Mouse (Mus musculus) right cerebral cortex, postnatal 25 days (tissue): ENCODE results near the gene Slc5a8.

Experiments
- DNase-seq: peaks from one replicate; pipeline ENCODE4 v3.0.0; 2022

Slc5a8 gene

DNA sequence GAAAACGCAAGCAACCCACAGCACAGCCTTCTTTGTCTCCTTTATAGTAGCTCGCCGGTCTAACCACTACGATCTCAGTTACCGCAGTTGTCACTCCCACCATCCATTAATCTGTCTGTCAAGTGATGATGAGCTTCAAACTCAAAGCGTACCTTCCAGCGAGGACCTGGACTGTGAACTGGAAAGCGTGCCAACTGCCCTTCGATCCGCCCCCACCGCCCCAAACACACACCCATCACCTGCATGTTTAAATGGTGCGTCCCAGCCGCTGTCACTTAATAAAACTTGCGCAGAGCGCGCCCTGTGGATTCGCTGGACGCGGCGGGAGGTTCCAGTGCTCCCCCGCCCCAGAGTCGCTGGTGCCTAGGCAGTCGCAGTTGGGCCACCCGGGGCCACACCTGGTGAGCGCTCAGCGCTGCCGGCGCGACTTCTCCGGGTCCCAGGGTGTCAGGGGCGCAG is at the start of gene Slc5a8:
TSS of gene Slc5a8 (plus strand) at position 361 of the 459 bp plus-strand sequence.
- DNase-seq: no peak

GRCm38 (mm10) chr10:88848876-88849476 is 36.8 kb upstream of the Slc5a8 start:
- DNase-seq: no peak

DNA sequence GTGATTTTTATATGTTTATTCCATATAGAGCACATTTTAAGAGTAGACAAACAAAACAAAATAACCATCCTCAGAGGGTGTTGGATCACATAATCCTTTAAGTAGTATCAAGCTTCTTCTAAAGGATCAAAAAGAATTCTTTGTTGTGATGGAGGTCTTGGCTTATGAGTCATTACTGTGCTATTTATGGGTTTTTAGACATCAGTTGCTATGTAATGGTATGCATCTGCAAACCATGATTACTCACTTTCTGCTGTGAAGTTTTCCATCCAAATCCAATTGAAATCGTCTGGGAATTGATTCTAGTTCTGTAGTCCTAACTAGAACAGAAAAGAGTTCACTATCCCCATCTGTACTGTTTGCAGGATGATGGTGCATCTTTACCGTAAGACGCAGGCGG is 35.8 kb upstream of the Slc5a8 start:
- DNase-seq: no peak

GRCm38 (mm10) chr10:88853326-88853725 is 32.5 kb upstream of the Slc5a8 start:
- no peak for DNase-seq

GRCm38 (mm10) chr10:88860911-88861310 is 24.9 kb upstream of the Slc5a8 start:
- DNase-seq: no peak

- no peak for DNase-seq
Observed at GRCm38 (mm10) chr10:88861416-88861815, 24.4 kb upstream of the Slc5a8 start.

GRCm38 (mm10) chr10:88862293-88862692 is 23.5 kb upstream of the Slc5a8 start:
- DNase-seq: no peak

DNA sequence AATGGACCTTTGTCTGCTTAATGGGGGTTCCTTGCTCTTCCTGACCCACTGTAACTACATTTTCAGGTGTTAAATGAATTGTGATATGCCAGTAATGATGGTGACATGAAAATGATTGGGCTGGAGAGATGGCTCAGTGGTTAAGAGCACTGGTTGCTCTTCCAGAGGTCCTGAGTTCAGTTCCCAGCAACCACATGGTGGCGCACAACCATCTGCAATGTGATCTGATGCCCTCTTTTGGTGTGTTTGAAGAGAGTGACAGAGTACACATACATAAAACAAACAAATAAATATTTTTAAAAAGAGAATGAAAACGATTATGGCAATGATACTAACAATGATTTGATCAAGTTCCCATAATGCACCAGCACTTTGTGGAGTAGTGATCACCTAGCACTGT is 19.8 kb upstream of the Slc5a8 start:
- no peak for DNase-seq

DNA sequence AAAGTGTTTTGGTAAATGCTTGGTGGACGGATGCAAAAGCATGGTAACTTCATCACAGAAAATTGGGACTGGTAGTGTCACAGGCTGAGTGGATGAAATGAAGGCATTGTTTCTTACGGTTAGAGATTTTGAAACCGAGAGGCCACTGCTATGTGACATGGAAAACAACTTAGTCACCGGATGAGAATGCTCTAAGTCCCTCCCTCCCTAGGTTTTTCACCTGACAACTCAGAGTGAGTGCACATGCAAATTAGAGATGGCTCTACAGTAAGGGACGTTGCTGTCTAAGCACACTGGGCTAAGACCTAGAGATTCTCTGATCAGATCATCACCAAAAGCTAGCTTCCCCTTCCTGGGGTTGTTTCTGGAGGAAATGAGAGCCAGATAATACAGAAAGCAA is 10.9 kb upstream of the Slc5a8 start:
- DNase-seq: no peak

DNA sequence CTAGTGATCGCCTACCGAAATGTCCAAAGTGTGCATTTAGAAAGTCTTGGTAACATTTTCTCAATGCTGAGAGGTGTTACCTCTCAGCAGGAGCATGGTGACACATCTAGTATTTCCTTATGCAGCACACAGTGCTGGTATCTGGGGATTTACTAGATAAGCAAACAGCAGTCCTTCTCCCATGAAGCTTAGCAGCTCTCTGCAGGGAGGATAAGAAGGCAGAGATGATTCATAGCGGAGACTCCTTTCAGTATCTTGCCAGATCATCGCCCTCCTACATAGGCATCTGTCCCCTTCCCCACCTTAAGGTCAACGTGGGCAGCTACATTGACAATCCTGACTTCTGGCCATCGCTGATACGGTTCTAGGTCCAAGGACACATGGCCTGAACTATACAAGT is 8.4 kb upstream of the Slc5a8 start:
- no peak for DNase-seq

DNA sequence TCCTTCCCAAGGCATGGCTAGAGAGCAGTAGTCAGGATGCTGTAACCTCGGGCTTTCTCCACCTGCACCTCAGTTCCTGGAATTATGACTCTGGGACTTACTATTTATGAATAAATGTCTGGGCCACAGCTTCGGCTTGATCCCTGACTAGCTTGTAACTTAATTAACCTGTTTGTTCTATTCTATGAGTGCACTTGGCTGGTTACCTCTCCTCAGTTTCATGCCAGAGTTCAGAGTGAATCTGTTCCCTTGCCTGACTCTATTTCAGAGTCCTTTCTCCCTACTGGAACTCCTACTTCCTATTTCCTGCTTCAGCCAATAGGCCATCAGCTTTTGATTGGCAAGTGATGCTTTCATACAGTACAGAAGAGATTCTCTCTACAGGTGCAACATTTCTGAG is 2.1 kb upstream of the Slc5a8 start:
- no peak for DNase-seq

GRCm38 (mm10) chr10:88884836-88885235 is 956 bp upstream of the Slc5a8 start:
- no peak for DNase-seq

DNA sequence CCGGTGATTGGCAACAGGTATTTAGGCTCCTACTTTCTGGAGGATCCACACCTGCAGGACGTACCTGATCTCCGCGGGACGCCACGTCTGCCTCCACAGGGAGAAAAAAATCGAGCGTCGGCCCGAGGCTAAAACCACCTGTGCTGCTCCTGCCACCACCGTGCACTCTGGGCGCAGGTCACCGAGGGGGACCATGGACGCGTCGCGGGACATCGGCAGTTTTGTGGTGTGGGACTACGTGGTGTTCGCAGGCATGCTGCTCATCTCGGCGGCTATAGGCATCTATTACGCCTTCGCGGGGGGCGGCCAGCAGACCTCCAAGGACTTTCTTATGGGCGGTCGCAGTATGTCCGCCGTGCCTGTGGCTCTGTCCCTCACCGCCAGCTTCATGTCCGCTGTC is 322 bp downstream of the Slc5a8 start:
- no peak for DNase-seq

- no peak for DNase-seq
Observed at GRCm38 (mm10) chr10:88888376-88888775, 2.6 kb downstream of the Slc5a8 start.

GRCm38 (mm10) chr10:88891410-88891809 is 5.6 kb downstream of the Slc5a8 start:
- no peak for DNase-seq

DNA sequence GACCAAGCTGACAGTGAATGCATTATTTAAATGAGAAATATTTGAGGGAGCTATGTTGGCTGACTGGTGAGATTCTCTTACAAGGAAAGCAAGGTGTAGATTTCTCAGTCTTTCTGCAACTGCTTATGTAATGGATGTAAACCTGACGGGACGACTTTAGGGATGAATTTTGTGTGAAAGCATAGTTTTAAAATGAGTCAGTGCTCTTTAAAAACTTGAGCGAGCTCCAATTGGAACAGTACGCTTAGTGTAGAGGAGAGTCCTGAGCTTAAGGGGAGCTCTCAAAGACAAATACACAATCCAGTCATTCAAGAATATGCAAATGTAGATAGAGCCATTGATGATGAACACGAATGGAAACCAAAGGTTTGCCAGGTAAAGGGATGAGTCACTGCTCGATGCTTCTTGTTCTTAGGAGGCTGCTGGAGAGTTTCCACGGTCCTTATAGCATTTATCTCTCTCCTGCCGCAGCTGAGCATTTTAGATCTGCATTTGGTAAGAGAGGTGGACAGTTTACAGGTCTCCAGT is 6.8 kb downstream of the Slc5a8 start:
- DNase-seq: no peak

DNA sequence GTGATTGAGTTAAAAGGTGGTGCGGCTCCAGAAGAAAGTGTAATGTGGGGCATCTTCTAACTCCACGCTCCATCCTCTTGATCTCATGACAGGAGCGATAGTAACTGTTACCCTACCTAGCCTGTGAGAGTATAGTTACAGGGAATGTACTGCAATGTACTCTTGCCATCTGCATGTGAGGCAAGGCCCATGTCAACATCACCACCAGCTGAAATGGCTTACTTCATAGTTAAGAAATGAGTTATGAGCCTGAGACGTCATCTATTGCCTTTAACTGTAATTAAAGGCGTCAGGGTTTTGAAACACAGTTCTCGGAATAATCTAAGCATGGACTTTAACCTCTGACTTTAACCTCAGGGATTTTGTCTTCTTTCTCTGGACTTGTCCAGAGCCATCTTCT is 11.2 kb downstream of the Slc5a8 start:
- DNase-seq: no peak

- no peak for DNase-seq
Observed at GRCm38 (mm10) chr10:88949649-88950296, 64.0 kb downstream of the Slc5a8 start.

DNA sequence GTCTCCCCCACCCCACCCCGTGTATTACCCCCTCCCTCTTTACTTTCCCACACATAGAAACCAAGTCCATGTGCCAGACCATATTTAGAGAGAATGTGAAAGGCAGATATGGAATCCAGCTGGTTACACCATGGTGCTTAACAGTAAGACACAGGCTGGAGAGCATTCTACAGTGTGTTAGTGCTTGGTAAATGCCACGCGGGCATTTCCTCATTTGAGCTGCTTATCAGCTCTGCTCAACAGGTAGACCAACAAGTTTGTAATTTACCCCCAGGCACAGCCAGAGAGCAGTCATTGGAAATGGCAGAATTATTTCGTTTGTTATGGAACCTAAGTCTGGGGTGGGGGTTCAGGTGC is 64.5 kb downstream of the Slc5a8 start:
- DNase-seq: no peak

DNA sequence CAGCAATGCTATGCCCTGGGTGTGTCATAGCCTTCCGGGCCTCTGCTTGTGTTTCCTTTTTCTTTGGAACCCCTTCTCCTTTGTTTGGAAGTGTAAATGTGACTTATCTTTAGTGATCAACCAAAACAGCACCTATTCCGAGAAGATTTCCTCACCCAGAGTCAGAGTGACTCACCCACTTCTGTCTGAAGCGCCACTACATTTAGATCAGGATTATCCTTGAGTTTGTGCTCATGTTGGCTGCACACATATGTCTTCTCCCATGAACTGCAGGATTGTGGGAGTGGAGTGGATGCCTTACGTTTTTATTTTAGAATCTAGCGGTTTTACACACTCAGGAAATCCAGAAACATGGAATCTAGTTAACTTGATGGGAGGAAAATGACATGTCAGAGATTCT is 75.0 kb downstream of the Slc5a8 start:
- no peak for DNase-seq

- no peak for DNase-seq
Observed at GRCm38 (mm10) chr10:88968586-88968985, 82.8 kb downstream of the Slc5a8 start.

DNA sequence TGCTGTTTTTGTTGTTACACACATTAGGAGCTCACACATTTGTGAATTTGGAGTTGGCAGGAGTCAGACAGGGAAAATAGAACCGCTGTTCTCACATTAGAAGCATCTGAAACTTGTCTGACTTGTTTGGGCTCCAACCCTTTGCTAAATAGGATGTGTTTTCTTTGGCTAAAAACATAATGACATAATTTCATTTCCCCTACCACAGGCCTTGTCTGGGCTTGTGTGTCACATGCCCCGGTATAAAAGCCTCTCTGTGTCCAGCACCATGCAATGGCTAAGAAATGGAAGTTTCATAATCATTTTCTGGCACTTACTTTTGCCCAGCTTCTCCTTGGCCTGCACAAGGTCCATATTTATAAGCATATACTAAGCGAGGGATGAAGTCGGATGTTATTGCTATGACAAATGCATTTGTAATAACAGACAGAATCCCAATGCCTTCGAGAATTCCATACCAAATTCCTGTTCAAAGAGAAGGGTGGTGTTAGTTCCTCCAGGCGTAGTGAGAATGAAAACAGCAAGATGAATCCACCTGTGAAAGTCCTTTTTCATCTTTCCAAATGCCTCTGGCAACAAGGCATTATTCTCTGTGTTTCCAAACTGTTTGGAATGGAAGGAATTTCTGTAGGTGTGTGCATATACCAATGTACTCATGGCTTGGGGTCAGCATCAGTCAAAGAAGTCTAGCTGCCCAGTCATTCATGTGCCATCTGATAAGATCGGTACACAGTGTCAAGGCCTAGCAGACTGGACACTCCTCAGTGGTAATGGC is 85.3 kb downstream of the Slc5a8 start:
- no peak for DNase-seq

DNA sequence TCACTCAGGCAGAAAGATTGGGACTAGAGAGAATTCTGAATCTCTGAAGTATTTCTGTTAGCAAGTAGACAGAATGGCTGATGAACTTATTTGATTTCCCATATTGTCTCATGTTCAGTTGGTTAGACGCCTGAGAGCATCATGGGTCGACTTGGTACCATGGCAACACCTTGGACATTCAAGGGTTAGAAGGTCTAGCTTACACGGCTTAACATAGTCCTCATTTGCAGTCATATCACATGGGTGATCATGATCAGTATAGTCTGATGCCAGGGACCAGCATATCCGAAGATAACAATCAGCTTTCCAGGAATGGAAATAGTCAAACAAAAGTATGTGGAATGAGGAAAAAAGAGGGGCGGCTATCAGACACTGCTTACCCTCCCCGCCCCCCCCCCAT is 93.1 kb downstream of the Slc5a8 start:
- no peak for DNase-seq
